Mouse (Mus musculus): ENCODE measurements around the gene Dnajc8. TPM values are rescaled to one million over a fixed set of nuclear protein-coding genes. Genes with fewer than 3 reads are reported as not detected.
A peak's percentile ranks its signal among the peaks of the same experiment; 100 is the strongest.

Dnajc8 gene
- polyA plus RNA-seq (2014; fragmentation: Nextera tagmentation; extraction: Ambion mirVana), result 174 and 189 TPM in 2 replicates

DNA sequence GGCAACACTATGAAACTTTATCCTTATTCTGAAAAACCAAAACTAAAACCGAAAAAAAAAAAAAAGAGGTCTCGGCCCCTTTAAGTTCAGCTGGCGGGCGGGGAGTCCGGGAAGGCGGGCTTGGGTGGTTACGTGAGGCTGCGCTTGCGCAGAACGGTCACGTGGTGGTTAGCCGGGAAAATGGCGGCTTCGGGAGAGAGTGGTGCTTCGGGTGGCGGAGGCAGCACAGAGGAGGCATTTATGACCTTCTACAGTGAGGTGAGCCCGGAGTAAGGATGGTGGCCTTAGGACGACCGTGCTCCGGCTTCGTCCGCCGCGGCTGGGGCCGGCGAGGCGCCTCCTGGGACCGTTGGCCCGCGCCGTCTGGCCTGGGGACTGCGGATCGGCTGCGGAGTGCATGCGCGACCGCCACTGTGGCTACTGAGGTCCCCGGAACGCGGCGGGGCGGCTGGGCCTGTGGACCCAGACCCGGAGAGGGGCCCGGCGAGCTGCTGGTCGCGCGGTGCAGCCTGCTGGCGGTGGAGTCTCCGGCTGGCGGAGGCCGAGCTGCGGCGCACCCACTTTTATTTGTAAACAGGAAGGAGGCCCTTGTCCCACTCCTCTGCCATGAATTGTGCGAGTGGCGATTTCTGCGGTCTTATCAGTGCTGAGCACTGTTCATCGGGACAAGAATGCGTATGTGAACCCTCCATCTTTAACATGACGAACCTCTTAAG is at the start of gene Dnajc8:
TSS of gene Dnajc8 (plus strand) at position 145 of the 716 bp plus-strand sequence.
- Histone ChIP-seq H3K9ac (ENCODE audit: low read length) (peak within 1 kb of the TSS; percentile 93), H3K4me3 (ENCODE audit: low read depth, low read length) (peak within 1 kb of the TSS; percentile 100), H3K36me3 (ENCODE audit: control insufficient read depth, insufficient read depth, low read length) (peaks cover 30% of the 10 kb centered on the region), H3K9me3 (ENCODE audit: control insufficient read depth, low read length) (no peaks in the 10 kb centered on the region), H3K4me2 (ENCODE audit: low read length) (peak within 1 kb of the TSS; percentile 69), H3K27me3 (replicated peaks; ENCODE audit: control insufficient read depth, insufficient read depth, low read length) (no peaks in the 10 kb centered on the region), H3K27ac (ENCODE audit: low read depth) (peak within 1 kb of the TSS; percentile 81), H3K4me1 (replicated peaks; ENCODE audit: control insufficient read depth, insufficient read depth, low read length) (peaks cover 23% of the 10 kb centered on the region)
- under 1% methylated on average over 60 of the region's 60 CpGs for WGBS
- ATAC-seq (replicated peaks; ENCODE audit: low FRiP score, low TSS enrichment, low read depth), result peak; percentile 68
- DNase-seq (ENCODE audit: low spot score), result peak; percentile 94

DNA sequence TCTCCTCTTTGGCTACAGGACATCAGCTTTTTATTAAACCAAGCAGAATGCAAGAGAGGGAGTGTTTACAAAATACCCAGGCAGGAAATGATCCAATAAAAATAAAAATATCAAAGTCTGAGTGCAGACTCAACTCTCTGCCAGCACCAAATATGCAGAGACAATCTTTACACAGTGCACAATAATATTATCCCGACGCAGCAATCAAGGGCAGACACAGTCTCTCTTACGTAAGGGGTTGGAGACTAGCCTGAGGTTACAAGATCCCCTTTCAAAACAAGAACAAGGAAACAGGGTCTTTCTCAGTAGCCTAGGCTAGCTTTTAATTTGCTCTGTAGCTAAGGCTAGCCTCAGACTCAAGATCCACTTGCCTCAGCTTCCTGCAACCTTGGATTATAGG is 46.8 kb upstream of the Dnajc8 start:
- Histone ChIP-seq H3K9me3 (ENCODE audit: control insufficient read depth, low read length) (no peaks in the 10 kb centered on the region), H3K9ac (ENCODE audit: low read length) (no peak overlapping the region), H3K27ac (ENCODE audit: low read depth) (no peak overlapping the region), H3K36me3 (ENCODE audit: control insufficient read depth, insufficient read depth, low read length) (peaks cover 7% of the 10 kb centered on the region; the same call in 1 of the 2 replicates), H3K4me2 (ENCODE audit: low read length) (no peak overlapping the region), H3K4me1 (replicated peaks; ENCODE audit: control insufficient read depth, insufficient read depth, low read length) (no peaks in the 10 kb centered on the region), H3K27me3 (replicated peaks; ENCODE audit: control insufficient read depth, insufficient read depth, low read length) (no peaks in the 10 kb centered on the region), H3K4me3 (ENCODE audit: low read depth, low read length) (no peak overlapping the region)
- WGBS, result 81% methylated on average over 3 of the region's 3 CpGs
- no peak for DNase-seq (ENCODE audit: low spot score)
- no peak for ATAC-seq (replicated peaks; ENCODE audit: low FRiP score, low TSS enrichment, low read depth)

DNA sequence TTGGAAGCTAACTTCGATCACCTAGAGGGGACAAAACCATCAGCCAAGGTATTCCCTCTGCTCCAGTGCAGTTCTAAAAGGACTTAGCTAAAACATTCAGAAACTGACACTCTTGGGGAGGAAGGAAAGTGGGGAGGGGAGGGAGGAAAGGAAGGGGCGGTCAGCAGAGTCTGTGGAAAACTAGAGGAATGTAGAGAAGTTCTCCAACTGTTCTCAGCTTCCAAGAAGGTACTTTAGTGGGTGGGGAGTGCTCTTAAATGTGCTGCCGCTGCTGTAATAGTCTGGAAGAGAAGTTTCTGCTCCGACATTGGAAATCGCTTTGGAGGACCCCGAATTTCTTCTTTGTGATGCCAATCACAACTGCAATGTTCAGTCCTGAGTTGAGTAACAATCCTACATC is 46.4 kb upstream of the Dnajc8 start:
- DNase-seq (ENCODE audit: low spot score) (no peak), ATAC-seq (replicated peaks; ENCODE audit: low FRiP score, low TSS enrichment, low read depth) (no peak)
- H3K4me3 ChIP-seq (ENCODE audit: low read depth, low read length), result no peak overlapping the region
- peaks cover 7% of the 10 kb centered on the region; the same call in 1 of the 2 replicates for H3K36me3 ChIP-seq (ENCODE audit: control insufficient read depth, insufficient read depth, low read length)
- H3K27ac ChIP-seq (ENCODE audit: low read depth), result no peak overlapping the region
- 67% methylated on average over 6 of the region's 6 CpGs for WGBS
- H3K9ac ChIP-seq (ENCODE audit: low read length), result no peak overlapping the region
- H3K27me3 ChIP-seq (replicated peaks; ENCODE audit: control insufficient read depth, insufficient read depth, low read length), result no peaks in the 10 kb centered on the region
- no peaks in the 10 kb centered on the region for H3K4me1 ChIP-seq (replicated peaks; ENCODE audit: control insufficient read depth, insufficient read depth, low read length)
- H3K4me2 ChIP-seq (ENCODE audit: low read length), result no peak overlapping the region
- H3K9me3 ChIP-seq (ENCODE audit: control insufficient read depth, low read length), result no peaks in the 10 kb centered on the region

DNA sequence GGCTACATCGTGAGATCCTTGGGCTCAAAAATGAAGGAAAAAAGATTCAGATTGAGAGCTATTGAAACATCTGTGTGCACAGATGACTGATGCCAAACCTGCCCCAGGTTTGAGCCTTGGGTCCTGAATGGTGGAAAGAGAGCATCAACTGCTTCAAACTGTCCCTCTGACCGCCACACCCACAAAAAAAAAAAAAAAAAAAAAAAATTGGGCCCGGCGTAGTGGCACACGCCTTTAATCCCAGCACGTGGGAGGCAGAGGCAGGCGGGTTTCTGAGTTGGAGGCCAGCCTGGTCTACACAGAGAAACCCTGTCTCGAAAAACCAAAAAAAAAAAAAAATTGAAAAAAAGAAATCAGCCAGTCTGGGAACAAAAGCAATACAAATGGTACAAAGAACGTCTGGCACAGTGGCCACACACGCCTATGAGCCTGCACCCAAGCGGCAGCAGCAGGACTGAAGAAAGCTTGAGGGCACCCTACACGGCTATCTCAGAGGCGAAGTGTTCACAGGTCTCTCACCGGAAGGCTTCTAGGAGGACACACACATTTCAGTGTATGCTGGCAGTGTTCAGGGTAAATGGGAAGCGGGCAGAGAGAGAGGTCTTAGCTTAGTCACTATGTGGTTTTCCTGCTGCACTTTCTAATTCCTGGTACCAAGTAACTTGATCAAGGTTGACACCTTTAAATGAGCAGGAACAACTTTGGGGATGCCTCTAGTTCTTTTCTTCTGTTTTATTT is 44.9 kb upstream of the Dnajc8 start:
- ATAC-seq (replicated peaks; ENCODE audit: low FRiP score, low TSS enrichment, low read depth), result no peak
- H3K36me3 ChIP-seq (ENCODE audit: control insufficient read depth, insufficient read depth, low read length), result peaks cover 7% of the 10 kb centered on the region; the same call in 1 of the 2 replicates
- H3K4me3 ChIP-seq (ENCODE audit: low read depth, low read length), result no peak overlapping the region
- no peak for DNase-seq (ENCODE audit: low spot score)
- no peak overlapping the region for H3K27ac ChIP-seq (ENCODE audit: low read depth)
- H3K9me3 ChIP-seq (ENCODE audit: control insufficient read depth, low read length), result no peaks in the 10 kb centered on the region
- no peak overlapping the region for H3K4me2 ChIP-seq (ENCODE audit: low read length)
- no peaks in the 10 kb centered on the region for H3K27me3 ChIP-seq (replicated peaks; ENCODE audit: control insufficient read depth, insufficient read depth, low read length)
- WGBS, result 90% methylated on average over 13 of the region's 15 CpGs
- H3K4me1 ChIP-seq (replicated peaks; ENCODE audit: control insufficient read depth, insufficient read depth, low read length), result no peaks in the 10 kb centered on the region
- H3K9ac ChIP-seq (ENCODE audit: low read length), result no peak overlapping the region

DNA sequence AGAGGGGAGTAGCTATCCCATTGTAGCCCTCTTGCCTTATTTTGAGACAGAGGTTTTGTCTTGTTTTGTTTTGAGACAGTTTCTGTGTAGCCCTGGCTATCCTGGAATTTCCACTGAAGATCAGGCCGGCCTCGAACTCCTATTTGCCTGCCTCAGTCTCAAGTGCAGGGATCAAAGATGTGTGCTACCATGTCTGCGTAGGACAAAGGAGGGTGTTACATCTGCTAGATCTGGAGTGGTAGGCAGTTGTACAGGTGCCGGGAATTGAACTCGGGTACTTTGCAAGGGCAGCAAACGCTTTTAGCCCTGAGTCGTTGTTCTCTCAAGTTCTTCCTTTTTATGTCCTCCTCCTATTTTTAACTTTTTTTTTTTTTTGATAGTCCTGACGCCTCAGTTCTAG is 44.3 kb upstream of the Dnajc8 start:
- Histone ChIP-seq H3K4me1 (replicated peaks; ENCODE audit: control insufficient read depth, insufficient read depth, low read length) (no peaks in the 10 kb centered on the region), H3K4me2 (ENCODE audit: low read length) (no peak overlapping the region), H3K9me3 (ENCODE audit: control insufficient read depth, low read length) (no peaks in the 10 kb centered on the region), H3K4me3 (ENCODE audit: low read depth, low read length) (no peak overlapping the region), H3K9ac (ENCODE audit: low read length) (no peak overlapping the region), H3K36me3 (ENCODE audit: control insufficient read depth, insufficient read depth, low read length) (peaks cover 11% of the 10 kb centered on the region), H3K27ac (ENCODE audit: low read depth) (no peak overlapping the region), H3K27me3 (replicated peaks; ENCODE audit: control insufficient read depth, insufficient read depth, low read length) (no peaks in the 10 kb centered on the region)
- no peak for DNase-seq (ENCODE audit: low spot score)
- no peak for ATAC-seq (replicated peaks; ENCODE audit: low FRiP score, low TSS enrichment, low read depth)
- WGBS, result 88% methylated on average over 8 of the region's 8 CpGs

DNA sequence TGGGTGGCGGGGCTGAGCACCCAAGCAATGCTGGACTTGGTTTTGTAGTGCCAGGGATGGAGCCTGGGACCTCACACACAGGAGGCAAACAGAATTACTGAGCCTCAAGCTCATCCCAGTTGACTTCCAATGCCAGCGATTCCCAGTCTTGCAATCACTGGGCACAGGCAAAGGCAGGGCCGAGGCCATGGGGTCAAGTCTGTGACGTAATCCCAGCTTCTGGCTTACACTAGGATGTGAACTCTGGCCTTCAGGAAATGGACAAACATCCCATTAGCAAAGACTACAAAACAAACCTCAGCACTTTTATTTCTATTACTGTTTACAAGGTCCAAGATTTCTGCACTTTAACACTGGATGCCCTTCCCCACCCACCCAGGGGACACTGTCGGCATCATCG is 43.6 kb upstream of the Dnajc8 start:
- Histone ChIP-seq H3K4me1 (replicated peaks; ENCODE audit: control insufficient read depth, insufficient read depth, low read length) (no peaks in the 10 kb centered on the region), H3K27ac (ENCODE audit: low read depth) (no peak overlapping the region), H3K27me3 (replicated peaks; ENCODE audit: control insufficient read depth, insufficient read depth, low read length) (no peaks in the 10 kb centered on the region), H3K36me3 (ENCODE audit: control insufficient read depth, insufficient read depth, low read length) (peaks cover 18% of the 10 kb centered on the region), H3K9me3 (ENCODE audit: control insufficient read depth, low read length) (no peaks in the 10 kb centered on the region), H3K4me3 (ENCODE audit: low read depth, low read length) (no peak overlapping the region), H3K9ac (ENCODE audit: low read length) (no peak overlapping the region), H3K4me2 (ENCODE audit: low read length) (no peak overlapping the region)
- DNase-seq (ENCODE audit: low spot score), result no peak
- no peak for ATAC-seq (replicated peaks; ENCODE audit: low FRiP score, low TSS enrichment, low read depth)
- 83% methylated on average over 6 of the region's 6 CpGs for WGBS

DNA sequence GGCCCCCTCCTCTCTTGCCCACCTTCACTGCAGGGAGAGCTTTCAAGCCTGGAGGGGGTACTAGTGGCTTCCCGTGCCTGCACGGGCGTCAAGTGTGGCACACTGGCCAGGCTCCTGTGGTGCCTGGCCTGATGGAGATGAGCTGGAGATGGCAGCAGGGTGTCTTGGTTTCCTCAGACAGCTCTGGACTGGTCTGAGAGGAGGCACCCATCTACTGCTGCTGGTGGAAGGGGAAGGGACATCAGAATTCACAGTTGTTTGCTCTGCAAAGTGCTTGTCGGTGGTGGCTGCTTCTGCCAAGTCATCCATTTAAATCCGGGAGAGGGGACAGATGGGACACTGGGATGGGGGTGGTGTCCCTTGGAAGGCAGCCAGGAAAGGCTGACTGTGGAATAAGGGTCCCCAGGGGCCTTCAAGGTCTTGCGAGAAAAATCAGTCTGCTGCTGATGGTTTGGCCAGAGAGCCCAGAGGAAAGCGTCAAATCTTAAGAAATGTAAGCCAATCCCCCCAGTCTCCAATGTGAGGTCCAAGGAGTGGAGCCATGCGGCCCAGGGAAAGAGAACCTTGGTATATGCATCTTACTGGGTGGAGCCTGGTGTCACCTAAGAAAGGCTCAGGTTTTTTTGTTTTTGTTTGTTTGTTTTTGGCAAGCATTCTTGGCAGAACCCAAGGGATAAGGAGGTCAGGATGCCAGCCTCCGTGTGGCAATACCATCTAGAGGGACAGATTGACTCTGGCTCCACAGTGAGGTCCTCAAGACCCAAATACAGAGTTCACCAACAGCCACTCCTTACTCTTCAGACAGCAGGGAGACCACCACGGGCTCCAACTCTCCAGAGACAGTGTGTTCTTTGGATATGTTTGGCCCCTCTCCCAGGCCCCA is 42.9 kb upstream of the Dnajc8 start:
- no peaks in the 10 kb centered on the region for H3K9me3 ChIP-seq (ENCODE audit: control insufficient read depth, low read length)
- no peak overlapping the region for H3K4me3 ChIP-seq (ENCODE audit: low read depth, low read length)
- DNase-seq (ENCODE audit: low spot score), result no peak
- ATAC-seq (replicated peaks; ENCODE audit: low FRiP score, low TSS enrichment, low read depth), result no peak
- no peaks in the 10 kb centered on the region for H3K27me3 ChIP-seq (replicated peaks; ENCODE audit: control insufficient read depth, insufficient read depth, low read length)
- no peaks in the 10 kb centered on the region for H3K4me1 ChIP-seq (replicated peaks; ENCODE audit: control insufficient read depth, insufficient read depth, low read length)
- H3K27ac ChIP-seq (ENCODE audit: low read depth), result no peak overlapping the region
- WGBS, result 71% methylated on average over 10 of the region's 10 CpGs
- peaks cover 25% of the 10 kb centered on the region for H3K36me3 ChIP-seq (ENCODE audit: control insufficient read depth, insufficient read depth, low read length)
- H3K9ac ChIP-seq (ENCODE audit: low read length), result no peak overlapping the region
- no peak overlapping the region for H3K4me2 ChIP-seq (ENCODE audit: low read length)

DNA sequence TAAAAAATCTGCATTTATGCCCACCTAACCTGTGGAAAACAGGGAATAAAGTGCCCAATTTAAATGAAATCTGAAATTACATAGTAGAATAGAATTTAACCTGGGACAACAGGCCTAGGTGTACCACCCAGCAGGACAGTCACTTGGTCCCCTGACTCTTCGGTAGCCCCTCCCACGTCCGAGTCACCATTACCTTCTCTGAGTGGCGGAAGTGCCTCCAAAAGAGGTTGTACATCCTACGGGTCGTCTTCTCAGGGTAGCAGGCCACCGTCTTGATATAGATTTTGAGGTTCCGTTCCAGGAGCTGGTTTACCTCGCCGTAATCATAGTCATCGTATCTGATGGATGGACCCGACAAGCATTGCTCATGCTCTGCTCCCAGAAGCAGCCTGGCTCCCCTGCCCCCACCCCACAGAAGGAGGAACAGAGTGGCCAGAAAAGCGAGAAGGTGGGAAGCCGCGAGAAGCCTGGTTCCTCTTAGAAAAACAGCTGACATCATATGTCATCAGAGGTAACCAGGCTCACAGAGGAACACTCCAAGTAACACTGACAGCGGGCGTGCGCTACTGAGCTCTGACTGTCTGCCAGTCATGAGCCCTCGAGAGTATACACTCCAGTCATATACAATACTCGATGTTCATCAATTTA is 41.0 kb upstream of the Dnajc8 start:
- Histone ChIP-seq H3K27me3 (replicated peaks; ENCODE audit: control insufficient read depth, insufficient read depth, low read length) (no peaks in the 10 kb centered on the region), H3K4me3 (ENCODE audit: low read depth, low read length) (no peak overlapping the region), H3K9ac (ENCODE audit: low read length) (no peak overlapping the region), H3K4me2 (ENCODE audit: low read length) (no peak overlapping the region), H3K4me1 (replicated peaks; ENCODE audit: control insufficient read depth, insufficient read depth, low read length) (no peaks in the 10 kb centered on the region), H3K9me3 (ENCODE audit: control insufficient read depth, low read length) (no peaks in the 10 kb centered on the region), H3K36me3 (ENCODE audit: control insufficient read depth, insufficient read depth, low read length) (peaks cover 35% of the 10 kb centered on the region), H3K27ac (ENCODE audit: low read depth) (no peak overlapping the region)
- DNase-seq (ENCODE audit: low spot score), result no peak
- WGBS, result 86% methylated on average over 20 of the region's 20 CpGs
- ATAC-seq (replicated peaks; ENCODE audit: low FRiP score, low TSS enrichment, low read depth), result no peak

Measured in intestine, embryonic 14.5 days (tissue).